Mouse (Mus musculus): ENCODE results near the gene Psmd5.
"Not testable (repeated sequence)": the region's sequence is repeated elsewhere in the genome, so short reads cannot be mapped to it uniquely, and the experiment has no call there.

Gene Psmd5

DNA sequence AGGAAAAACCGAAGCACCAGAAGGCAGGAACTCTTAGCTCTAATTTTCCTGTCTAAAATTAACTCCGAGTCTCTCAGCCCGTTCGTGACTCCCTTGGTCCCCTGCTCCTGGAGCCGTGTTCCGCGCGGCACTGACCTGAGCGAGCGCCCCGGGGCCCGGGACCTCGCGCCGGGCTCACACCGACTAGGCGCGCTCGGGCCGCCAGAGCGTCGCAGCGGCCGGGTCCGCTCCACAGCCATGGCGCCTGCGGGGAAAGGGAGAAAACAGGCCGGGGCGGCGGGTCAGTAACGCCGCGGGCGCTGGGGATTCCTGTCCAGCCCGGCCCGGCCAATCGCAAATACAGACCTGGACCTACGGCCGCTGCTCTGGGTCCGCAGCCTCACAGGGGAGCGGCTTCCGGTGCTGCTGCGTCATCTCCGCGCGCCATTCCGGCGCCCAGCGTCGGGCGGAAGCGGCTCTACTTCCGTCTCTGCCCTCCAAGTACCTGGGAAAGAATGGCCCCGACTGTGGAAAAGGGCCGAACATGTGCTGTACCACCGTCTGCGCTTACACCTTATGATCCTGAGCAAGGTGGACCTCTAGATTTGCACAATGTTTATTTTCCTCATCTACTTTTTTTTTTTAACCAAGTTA lies 48.8 kb downstream of the Psmd5 start, which contains the start of gene Fbxw2:
Fbxw2 (minus strand) TSS at position 485 of the 633 bp plus-strand sequence.
- peak; percentile 96 to 97 for DNase-seq

DNA sequence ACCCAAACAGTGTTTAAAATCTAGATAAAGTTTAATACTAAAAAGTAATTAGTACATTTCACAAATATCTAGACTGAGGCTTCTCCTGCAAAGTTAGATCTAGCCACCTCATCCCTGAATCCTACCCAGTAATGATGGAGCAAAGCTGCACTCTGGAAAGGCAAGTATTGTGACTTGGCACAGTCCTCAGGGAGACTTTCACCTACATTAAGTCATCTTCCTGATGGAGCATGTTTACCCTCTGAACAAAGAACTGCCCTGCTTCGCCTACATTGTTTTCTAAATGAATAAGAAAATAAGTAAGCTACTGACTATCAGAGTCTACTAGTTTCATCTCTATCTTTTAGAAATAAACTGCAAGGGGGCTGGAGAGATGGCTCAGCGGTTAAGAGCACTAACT lies 56.3 kb downstream of the Psmd5 start:
- no peak for DNase-seq

DNA sequence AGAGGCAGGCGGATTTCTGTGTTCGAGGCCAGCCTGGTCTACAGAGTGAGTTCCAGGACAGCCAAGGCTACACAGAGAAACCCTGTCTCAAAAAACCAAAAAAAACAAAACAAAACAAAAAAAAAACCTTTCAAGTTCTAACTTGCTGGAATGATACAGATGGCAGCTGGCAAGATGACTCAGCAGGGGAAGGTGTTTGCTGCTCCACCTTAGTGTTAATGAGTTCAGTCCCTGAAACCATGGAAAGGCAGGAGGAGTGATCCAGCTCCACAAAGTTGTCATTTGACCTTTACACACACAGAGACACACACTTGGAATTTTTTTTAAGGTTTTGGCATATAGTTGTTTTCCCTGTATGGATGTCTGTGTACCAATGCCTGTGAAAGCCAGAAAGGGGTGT lies 58.9 kb downstream of the Psmd5 start:
- DNase-seq: not testable (repeated sequence)

DNA sequence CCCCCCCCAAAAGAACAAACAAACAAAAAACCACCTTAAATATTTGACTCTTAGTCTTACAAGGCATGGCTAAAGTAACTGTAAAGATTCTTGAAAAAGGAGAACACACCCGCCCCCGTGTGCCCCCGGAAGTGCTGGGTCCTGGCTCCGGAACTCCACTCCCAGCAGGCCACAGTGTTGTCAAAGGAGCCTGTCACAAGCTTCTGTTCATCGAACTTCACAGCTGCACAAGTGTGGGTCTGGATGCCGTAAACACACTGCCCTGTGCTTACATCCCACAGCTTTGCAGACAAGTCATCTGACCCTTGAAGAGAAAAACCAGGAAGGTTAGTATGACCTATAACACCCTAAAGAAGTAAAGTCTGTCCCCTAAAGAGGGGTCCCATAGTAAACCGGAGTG lies 62.1 kb downstream of the Psmd5 start:
- DNase-seq: no peak

DNA sequence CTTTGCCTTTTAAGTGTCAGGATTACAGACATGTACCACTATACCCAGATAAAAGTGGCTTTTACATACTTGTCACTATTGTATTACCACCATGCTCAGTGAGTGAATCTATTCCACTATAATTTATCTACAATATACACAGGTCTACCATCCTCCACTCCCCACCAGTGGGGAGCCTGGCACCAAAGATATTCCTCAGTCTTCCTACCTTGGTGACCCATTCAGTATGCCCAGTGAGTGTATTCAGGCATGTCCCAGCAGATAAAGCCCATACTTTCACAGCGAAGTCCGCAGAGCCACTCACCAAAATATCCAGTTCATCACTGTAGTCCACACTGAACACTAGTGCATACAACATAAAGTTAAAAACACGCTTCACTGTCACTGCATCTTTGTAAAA lies 64.0 kb downstream of the Psmd5 start:
- DNase-seq: no peak

DNA sequence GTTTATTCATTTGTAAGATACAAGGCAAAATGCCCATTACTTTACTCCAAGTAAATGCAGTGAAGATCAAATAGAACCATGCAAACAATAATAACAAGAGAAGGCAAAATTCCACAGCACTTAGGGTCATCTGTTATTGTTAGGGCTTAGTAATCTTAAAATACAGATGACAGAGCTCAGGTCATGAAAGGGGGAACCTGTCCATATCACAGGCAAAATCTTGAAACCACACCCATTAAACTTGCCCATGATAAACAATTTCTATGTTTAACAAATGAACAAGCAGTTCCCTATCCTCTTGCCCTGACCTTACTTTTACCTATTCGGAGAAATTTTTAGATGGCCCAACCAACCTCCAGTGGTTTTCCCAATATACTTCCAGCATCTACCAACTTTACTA lies 65.2 kb downstream of the Psmd5 start:
- no peak for DNase-seq

DNA sequence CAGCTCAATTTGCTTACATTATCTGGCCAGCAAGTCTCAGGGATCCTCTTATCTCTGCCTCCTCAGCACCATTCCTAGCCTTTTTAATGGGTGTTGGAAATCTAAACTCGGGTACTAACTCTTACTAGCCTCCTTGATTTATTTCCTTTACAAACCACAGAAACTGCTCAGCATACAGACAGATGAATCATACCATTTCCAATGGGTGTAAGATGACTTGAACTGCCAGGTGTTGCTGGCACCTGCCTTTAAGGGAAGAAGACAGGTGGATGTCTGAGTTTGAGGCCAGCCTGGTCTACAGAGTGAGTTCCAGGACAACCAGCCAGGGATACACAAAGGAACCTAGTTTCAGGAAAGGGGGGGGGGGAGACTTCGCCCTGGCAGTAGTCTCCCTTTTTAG lies 66.7 kb downstream of the Psmd5 start:
- no peak for DNase-seq

DNA sequence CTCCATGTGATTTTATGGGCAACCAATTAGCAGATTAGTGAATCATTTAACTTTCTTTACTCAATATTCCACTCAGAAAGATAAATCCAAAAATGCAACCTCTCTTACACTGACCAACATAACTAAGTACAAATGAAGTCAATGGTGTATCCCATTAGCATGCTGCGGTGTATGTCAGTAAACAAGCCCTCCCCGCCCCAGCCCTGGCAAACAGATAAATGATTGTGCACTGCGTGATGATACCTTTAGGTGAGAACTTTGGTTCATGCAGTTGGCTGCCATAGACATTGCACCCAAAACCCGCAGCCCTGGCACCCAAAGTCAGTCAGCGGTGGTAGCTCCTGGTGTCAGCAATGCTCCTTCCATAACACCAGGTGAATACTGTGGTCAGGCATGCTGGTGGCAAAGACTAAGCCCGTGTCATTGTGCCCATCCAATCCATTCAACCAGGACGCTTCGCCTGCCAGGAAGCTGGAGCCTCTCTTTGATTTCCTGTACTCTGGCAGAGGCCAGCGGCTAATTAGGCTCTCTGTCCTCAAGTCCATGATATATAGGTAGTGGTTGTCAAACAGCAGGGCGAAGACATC lies 69.3 kb downstream of the Psmd5 start:
- no peak for DNase-seq

DNA sequence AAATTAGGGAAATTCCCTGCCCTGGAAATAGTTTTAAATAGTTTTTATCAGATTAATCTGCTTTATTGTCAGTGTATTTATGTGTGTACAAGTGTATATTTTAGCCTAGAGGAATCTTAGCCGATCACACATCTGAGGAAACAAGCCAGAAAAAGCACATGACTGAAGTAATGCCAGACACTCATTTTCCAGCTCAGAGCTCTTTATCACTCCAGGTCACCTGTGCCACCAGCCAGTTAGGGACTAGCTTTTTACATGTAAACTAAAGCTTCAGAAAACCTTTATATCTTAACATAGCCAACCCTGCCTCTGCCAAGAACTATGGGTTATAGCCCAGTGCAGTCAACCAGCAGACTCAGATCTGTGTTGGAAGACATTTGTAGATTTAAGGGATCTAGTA lies 70.0 kb downstream of the Psmd5 start:
- peak in 1 of 2 experiments; percentile 22 for DNase-seq

DNA sequence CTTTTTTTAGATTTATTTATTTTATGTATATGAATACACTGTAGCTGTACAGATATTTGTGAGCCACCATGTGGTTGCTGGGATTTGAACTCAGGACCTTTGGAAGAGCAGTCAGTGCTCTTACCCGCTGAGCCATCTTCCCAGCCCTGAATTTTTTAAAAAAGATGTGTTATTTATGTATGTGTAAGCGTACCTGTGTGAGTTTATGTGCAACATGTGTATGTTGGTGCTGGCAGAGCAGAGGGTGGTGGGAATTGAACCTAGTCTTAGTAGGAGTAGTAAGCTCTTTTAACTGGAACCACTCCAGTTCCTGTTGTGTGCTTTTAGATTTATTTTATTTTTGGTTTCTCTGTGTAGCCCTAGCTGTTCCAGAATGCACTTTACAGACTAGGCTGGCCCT lies 70.6 kb downstream of the Psmd5 start:
- no peak for DNase-seq

DNA sequence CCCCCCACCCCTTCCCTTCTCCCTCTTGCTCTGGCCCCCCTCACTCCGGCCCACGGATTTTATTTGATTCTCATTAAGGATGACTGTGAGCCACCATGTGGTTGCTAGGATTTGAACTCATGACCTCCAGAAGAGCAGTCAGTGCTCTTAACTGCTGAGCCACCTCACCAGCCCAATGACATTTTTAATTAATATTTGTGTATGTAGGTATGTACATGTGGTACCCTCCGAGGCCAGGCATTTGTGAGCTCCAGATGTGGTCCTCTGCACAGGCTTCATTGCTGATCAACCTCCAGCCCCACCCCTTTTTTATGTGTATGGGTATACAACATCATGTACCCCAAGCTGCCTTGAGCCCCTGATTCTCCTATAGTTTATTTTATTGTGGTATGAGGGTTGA lies 71.0 kb downstream of the Psmd5 start:
- no peak for DNase-seq

DNA sequence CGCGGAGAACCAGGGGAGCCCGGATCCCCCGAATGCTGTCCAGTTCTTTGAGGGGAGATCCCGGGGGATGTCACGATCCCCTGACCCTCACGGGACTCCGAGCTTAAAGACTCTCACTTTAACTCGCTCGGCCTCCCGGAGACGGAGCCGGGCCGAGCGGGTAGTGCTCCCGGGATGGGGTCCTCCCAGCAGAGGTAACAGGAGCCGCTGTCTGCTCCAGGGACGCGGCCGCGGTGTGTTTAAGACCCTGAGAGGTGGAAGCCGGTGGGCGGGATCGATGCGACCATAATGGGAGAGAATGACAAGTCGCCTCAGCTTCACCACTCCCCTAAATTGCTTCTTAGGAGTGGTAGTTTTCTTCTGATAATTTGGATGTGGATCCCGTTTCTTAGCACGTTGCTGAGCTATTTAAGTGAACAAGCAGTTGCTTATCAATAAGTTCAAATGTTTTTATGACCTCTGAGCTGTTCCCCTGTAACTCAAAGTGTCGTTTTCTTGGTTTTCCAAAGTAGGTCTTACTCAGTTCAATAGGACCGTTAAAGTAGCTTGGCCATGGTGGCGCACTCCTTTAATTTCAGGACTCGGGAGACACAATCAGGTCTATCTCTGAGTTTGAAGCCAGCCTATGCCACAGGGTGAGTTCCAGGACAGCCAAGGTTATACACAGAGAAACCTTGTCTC lies 72.1 kb downstream of the Psmd5 start:
- DNase-seq: peak in 1 of 2 experiments; percentile 34

DNA sequence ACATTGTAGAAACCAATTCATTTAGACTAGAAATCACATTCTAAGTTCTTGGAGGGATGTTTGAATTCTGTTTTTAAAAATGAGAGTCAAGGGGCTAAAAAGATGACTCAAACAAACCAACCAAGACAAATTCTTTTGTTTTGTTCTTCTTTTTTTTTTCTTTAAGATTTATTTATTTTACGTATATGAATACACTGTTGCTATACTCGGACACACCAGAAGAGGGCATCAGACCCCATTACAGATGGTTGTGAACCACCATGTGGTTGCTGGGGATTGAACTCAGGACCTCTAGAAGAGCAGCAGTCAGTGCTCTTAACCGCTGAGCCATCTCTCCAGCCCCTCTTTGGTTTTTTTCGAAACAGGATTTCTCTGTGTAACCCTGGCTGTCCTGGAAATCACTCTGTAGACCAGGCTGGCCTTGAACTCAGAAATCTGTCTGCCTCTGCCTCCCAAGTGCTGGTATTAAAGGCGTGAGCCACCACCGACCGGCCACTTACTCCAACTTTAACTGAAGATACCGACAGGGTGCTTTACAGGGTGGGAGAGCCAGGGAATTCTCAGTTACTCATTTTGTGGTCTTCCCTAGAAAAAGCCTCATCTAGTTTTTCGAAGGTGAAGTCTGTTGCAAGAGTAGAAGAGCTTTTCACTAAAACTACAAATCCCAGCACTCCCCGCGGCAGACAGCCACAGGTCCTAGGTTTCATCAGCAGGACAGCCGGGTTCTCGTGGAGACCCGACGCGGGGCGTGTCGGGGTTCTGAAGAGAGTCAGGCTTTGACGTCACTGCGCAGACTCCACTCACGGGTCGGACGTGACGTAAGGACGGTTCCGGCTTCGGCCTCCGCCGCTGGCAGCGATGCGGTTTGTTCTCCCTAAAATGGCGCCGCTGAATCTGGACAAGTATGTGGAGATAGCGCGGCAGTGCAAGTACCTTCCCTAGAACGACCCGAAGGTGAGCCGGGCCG lies 73.0 kb downstream of the Psmd5 start:
- DNase-seq: peak; percentile 96 to 98

DNA sequence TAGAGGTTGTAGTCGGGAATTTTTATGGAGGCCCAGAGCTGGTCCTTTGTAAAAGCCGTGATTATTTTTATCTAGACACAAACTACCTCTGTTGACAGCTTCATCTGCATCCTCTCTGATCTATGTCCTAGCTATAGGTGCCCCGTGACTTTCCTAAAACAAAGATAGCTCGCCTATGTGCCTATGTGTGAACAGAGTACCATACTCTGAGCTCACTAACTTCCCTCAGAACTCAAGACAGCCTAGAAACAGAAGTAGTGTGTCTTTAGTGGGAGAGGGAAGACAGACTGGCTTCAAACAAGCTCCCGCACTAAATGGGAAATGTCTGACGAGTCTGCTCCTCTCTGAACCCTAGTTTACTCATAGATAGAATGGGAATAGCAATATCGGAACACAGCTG lies 74.4 kb downstream of the Psmd5 start:
- DNase-seq: no peak

Measured in cerebellum, postnatal 25 days (tissue).